Mouse (Mus musculus): ENCODE data around the gene Olfr99.
"Not testable (repeated sequence)": the region's sequence is repeated elsewhere in the genome, so short reads cannot be mapped to it uniquely, and the experiment has no call there.

Olfr99 gene

GRCm38 (mm10) chr17:37283360-37283759 lies at the start of gene Olfr99:
Olfr99 (minus strand) TSS chr17:37283460.
- no peak for DNase-seq (ENCODE audit: extremely low spot score, low spot score)

DNA sequence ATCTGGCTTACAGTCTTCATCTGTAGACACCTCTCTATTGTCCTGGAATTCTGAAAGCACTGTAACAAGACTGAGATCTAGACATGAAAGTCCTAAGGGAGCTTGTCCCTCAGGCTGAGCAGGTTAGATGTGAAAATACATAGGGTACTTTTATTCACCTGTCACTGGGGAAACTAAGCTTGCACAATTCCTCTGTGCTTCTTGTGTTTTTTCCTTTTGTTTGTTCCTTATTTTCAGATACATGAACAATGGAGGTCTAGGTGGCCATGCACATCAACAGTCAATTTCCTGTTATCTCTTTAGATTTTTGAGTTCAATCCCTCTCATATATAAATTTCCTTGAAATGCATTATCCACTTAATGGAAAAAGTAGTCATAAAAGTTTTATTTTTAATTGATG lies 33.7 kb upstream of the Olfr99 start, which contains the start of gene Olfr102:
Gene Olfr102 (minus strand): TSS at position 101 of the 400 bp plus-strand sequence.
- DNase-seq (ENCODE audit: extremely low spot score, low spot score), result no peak

DNA sequence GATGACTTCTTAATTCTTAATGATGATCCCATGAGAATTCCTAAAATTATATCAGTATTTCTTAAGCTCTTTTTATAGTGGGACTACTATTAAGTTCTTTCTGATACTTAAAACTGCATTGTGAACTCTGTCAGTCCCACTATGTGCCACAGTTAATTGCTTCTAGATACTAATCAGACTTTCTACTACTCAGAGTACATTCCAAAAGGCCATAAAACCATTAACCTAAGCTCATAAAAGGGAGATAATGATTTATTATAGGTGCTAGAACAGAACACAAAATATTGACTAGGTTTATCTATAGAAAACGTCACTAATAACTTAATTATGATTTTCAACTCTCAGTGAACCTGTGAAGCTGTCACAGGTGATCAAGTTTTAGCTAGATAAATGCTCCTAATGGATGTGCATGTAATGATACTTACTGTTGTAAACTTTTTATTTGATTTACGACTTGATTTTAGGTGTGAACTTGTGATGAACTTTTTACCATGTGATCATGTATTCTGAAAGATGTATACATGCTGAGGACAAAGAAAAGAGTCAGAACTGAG lies 27.0 kb upstream of the Olfr99 start:
- no peak for DNase-seq (ENCODE audit: extremely low spot score, low spot score)

DNA sequence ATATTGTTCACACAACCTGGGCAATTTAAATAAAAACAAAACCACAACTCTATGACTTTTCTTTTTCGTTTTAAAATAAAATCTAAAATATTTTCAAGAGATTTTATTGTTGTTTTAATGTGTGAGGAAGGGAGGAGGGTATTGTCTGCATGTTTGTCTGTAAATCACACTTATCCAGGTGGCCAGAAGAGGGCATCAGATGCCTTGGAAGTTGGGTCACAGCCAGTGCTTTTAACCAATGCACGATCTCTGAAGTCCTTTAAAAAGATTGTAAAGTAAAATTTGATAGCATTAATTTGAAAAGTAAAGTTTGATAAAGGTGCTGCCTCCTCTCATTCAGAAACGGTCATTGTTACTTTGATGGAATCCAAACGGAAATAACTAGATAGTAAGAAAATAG lies 25.2 kb upstream of the Olfr99 start:
- no peak for DNase-seq (ENCODE audit: extremely low spot score, low spot score)

GRCm38 (mm10) chr17:37304213-37304612 lies 21.0 kb upstream of the Olfr99 start, which contains the start of gene Olfr101:
Olfr101 (minus strand) TSS chr17:37304313.
- no peak for DNase-seq (ENCODE audit: extremely low spot score, low spot score)

DNA sequence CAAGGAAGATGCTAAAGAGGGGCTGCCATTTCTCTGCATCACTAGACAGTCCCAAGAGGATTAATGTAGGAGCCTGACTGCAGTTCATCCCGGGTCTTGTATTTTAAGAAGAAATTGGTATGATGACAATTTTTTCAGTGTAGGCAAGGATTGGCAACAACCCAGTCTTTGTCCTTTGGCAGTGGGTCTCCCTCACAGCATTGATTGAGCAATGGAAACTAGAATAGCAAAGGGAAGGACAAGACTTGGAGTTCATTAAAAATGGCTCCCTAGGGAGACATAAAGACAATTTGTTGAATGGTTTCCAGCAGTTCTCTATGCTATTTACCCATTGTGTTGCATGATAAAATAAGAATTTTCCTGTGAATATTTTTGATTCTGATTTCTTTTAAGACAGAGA lies 2.9 kb downstream of the Olfr99 start:
- no peak for DNase-seq (ENCODE audit: extremely low spot score, low spot score)

GRCm38 (mm10) chr17:37276573-37276972 lies 6.7 kb downstream of the Olfr99 start:
- DNase-seq (ENCODE audit: extremely low spot score, low spot score), result no peak

- no peak for DNase-seq (ENCODE audit: extremely low spot score, low spot score)
Observed at GRCm38 (mm10) chr17:37275626-37276248, 7.5 kb downstream of the Olfr99 start.

- DNase-seq (ENCODE audit: extremely low spot score, low spot score), result peak; percentile 14
Observed at GRCm38 (mm10) chr17:37270702-37271092, 12.6 kb downstream of the Olfr99 start.

- DNase-seq (ENCODE audit: extremely low spot score, low spot score), result peak; percentile 87
Observed at GRCm38 (mm10) chr17:37270058-37270701, 13.1 kb downstream of the Olfr99 start, which contains the start of gene H2-M3. H2-M3 (plus strand) TSS chr17:37270220.

GRCm38 (mm10) chr17:37263626-37264025 lies 19.6 kb downstream of the Olfr99 start, which contains the start of gene Olfr98:
Olfr98 (minus strand) TSS chr17:37263749.
- DNase-seq (ENCODE audit: extremely low spot score, low spot score), result no peak

DNA sequence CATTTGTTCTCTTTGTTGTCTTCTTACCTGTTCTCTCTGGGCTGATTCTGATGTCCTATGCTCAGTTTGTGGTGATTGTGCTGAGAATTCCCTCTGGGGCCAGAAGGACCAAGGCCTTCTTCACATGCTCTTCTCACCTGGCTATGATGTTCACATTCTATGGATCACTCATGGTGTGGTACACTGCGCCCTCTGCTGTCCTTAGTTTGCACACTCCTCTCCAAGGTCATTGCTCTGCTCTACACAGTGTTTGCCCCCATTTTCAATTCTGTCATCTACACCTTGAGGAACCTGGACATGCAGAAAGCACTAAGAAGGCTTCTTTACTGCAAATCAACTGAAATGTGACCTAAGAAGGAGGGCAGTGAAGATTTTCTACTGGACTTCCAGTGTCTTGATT lies 32.7 kb downstream of the Olfr99 start:
- no peak for DNase-seq (ENCODE audit: extremely low spot score, low spot score)

DNA sequence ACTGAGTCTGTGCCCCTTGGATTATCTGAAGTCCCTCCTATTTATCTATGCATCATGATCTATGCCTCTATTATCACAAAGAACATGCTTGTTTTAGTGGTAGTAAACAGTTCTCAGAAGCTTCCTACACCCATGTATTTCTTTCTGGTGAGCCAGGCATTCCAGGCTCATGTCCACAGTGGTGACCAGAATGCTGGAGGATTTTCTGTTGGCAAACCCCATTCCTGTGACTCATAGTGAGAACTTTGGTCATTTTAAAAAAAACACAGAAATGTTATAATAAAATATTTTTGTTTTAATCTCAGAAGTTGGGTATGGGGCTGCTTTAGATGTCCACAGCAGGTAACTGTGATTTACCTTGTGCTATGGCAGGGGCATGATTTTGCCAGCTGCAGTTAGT lies 33.8 kb downstream of the Olfr99 start:
- no peak for DNase-seq (ENCODE audit: extremely low spot score, low spot score)

- no peak for DNase-seq (ENCODE audit: extremely low spot score, low spot score)
Observed at GRCm38 (mm10) chr17:37246715-37247114, 36.5 kb downstream of the Olfr99 start.

GRCm38 (mm10) chr17:37242198-37242597 lies 41.1 kb downstream of the Olfr99 start:
- no peak for DNase-seq (ENCODE audit: extremely low spot score, low spot score)

DNA sequence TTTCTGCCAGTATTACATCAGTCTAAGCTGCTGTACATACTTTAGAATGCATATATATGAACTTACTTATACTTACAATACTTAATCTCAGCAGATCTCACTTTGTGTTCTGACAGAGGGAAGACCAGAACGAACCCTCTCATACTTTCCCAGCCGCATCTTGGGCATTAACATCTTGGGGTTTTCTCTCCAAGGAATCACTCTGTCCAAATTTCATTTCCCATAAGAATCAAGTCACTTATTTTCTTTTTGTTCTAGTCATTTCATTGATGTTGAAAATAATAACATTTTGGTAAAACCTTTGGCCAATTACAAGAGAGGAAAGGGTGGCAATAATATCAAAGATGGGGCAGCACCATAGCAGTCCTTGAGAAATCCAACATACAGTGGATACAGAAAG lies 46.0 kb downstream of the Olfr99 start, which contains the start of gene Olfr97:
Gene Olfr97 (minus strand): TSS at position 101 of the 400 bp plus-strand sequence.
- DNase-seq (ENCODE audit: extremely low spot score, low spot score), result not testable (repeated sequence)

All from neural tube, embryonic 10.5 days (tissue).